Mouse (Mus musculus) heart, postnatal 0 days (tissue): Measurements from ENCODE around the gene Top2a. TPM values are rescaled to one million over a fixed set of nuclear protein-coding genes. Genes with fewer than 3 reads are reported as not detected.
A peak's percentile ranks its signal among the peaks of the same experiment; 100 is the strongest.

ENCODE experiments used
- ATAC-seq: fragments of 200-750 bp; cut with Nextera tagmentation; 2 replicates; pipeline ENCODE4 v1.8.0; 2017; ENCODE audit warnings: low read depth, moderate number of reproducible peaks, moderate library complexity; ENCODE audit not compliant: insufficient read depth
- DNase-seq: peaks from one replicate; pipeline ENCODE4 v3.0.0-alpha.2; 2016; ENCODE audit warnings: low spot score
- H3K27ac ChIP-seq: fragments of 300-500 bp; sonication (generic); 2 replicates; pipeline ENCODE4 v1.5.1; 2014; ENCODE audit warnings: low read depth, mild to moderate bottlenecking
- H3K27me3 ChIP-seq: fragments of 300-500 bp; sonication (generic); 2 replicates; pipeline ENCODE4 v1.6.1; 2014; ENCODE audit warnings: low read length, mixed read lengths; ENCODE audit not compliant: control insufficient read depth, insufficient read depth
- H3K36me3 ChIP-seq: fragments of 300-500 bp; sonication (generic); replicated peaks from 2 replicates; pipeline ENCODE4 v1.6.1; 2014; ENCODE audit warnings: low read length, mixed read lengths; ENCODE audit not compliant: control insufficient read depth, insufficient read depth
- H3K4me1 ChIP-seq: fragments of 300-500 bp; sonication (generic); 2 replicates; pipeline ENCODE4 v1.6.1; 2014; ENCODE audit warnings: antibody characterized with exemption; ENCODE audit not compliant: control insufficient read depth, insufficient read depth
- H3K4me2 ChIP-seq: fragments of 300-500 bp; sonication (generic); 2 replicates; pipeline ENCODE4 v1.6.1; 2014; ENCODE audit warnings: low read depth, mild to moderate bottlenecking, low read length, moderate library complexity
- H3K4me3 ChIP-seq: fragments of 300-500 bp; sonication (generic); 2 replicates; pipeline ENCODE4 v1.5.1; 2014; ENCODE audit warnings: low read depth, low read length
- H3K9ac ChIP-seq: fragments of 300-500 bp; sonication (generic); replicated peaks from 2 replicates; pipeline ENCODE4 v1.6.1; 2014; ENCODE audit warnings: low read depth, low read length, mixed read lengths
- H3K9me3 ChIP-seq: fragments of 300-500 bp; sonication (generic); replicated peaks from 2 replicates; pipeline ENCODE4 v1.6.1; 2016; ENCODE audit warnings: low read length; ENCODE audit not compliant: control insufficient read depth
- CTCF ChIP-seq: IDR thresholded peaks from 2 replicates; pipeline ENCODE4 v1.5.1; 2016; ENCODE audit warnings: antibody characterized with exemption, control low read depth, low read depth
- EP300 ChIP-seq: IDR thresholded peaks from 2 replicates; pipeline ENCODE4 v1.6.1; 2016; ENCODE audit warnings: antibody characterized with exemption, low read depth
- WGBS: fragments of 180-500 bp; shearing (Covaris S2); extraction: QIAGEN DNeasy Blood & Tissue Kit; methylation state at CpG from one replicate; pipeline ENCODE4 v1.1.7; 2014; 5-methylcytosine and 5-hydroxymethylcytosine counted together
- polyA plus RNA-seq: library from polyadenylated mRNA; unstranded; fragments of >200 nt; fragmentation: Nextera tagmentation; extraction: Ambion mirVana; gene quantifications from 2 replicates; pipeline ENCODE4 v1.2.1, GENCODE M21; 2015
- total RNA-seq: library from RNA; depleted of rRNA; stranded (reverse); fragments of >200 nt; gene quantifications from 2 replicates; pipeline ENCODE4 v1.2.3, GENCODE M21; 2014; ENCODE audit warnings: low replicate concordance

Top2a gene
- total and polyA plus RNA-seq, 2 experiments from 2014 or later, result 38.2 to 52.9 TPM

DNA sequence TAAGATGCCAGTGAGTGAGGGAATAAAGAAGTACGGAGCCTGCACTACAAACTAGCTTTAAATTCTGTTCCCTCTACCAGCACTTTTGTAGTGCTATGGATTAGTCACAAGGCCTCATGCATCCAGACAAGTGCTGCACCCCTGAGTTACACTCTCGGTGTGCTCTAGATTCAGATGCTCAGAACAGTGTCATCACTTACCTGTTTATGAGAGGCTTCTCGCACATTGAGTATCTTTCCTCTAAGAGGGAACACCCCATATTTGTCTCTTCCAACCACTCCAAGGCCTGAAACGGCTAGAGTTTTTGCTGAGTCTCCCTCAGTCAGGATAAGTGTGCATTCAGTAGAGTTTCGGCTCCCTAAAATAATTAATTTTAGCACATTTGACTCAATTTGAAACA lies 13.3 kb downstream of the Top2a start:
- Histone ChIP-seq H3K27ac (no peak overlapping the region), H3K27me3 (no peaks in the 10 kb centered on the region), H3K9ac (no peak overlapping the region), H3K4me1 (no peaks in the 10 kb centered on the region), H3K9me3 (no peaks in the 10 kb centered on the region), H3K4me2 (no peak overlapping the region), H3K36me3 (peaks cover 78% of the 10 kb centered on the region), H3K4me3 (no peak overlapping the region)
- TF ChIP-seq EP300 (no peak), CTCF (no peak)
- no peak for ATAC-seq
- DNase-seq, result no peak
- WGBS, result 87% methylated on average over 5 of the region's 5 CpGs

DNA sequence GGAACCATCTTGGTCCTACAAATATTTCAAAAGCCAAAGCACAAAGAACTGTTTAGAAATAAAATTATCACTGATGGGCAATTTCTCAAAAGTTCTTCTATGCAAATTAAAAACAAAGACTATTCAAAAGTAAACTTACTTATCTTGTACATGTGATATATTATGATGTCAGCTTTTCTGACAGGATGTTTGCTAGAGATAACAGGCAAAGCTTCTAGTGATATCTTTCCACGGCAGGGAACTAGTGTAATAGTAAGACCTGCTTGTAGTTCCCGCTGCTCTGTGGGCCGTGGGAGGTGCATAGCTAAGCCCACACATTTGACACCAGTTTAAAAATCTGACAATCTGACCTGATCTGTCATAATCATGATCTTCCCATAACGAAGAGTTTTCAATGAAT lies 13.9 kb downstream of the Top2a start:
- no peak overlapping the region for H3K27ac ChIP-seq
- ATAC-seq (no peak), DNase-seq (no peak)
- no peak overlapping the region for H3K4me2 ChIP-seq
- no peak overlapping the region for H3K4me3 ChIP-seq
- no peaks in the 10 kb centered on the region for H3K9me3 ChIP-seq
- H3K9ac ChIP-seq, result no peak overlapping the region
- H3K4me1 ChIP-seq, result no peaks in the 10 kb centered on the region
- H3K36me3 ChIP-seq, result peaks cover 76% of the 10 kb centered on the region
- H3K27me3 ChIP-seq, result no peaks in the 10 kb centered on the region
- 61% methylated on average over 4 of the region's 4 CpGs for WGBS
- TF ChIP-seq EP300 (no peak), CTCF (no peak)

DNA sequence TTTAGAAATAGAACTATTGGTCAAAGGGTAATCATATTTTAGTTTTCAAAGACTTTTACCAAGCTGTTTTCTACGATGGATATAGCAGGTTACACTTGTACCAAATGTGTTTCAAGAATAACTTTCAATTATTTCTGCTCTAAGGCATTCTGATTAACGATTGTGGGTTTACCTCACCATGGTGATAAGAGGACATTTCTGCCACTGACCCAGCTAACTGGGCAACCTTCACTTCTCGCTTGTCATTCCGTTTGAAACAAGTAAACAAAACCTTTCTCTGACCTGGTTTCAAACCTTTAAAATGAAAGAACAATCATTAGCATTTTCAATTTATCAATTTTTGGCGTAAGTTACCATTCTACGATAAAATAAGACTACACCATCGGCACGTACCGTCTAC lies 17.2 kb downstream of the Top2a start:
- H3K4me3 ChIP-seq, result no peak overlapping the region
- ATAC-seq (no peak), DNase-seq (no peak)
- TF ChIP-seq EP300 (no peak), CTCF (no peak)
- H3K9me3 ChIP-seq, result no peaks in the 10 kb centered on the region
- WGBS, result 92% methylated on average over 9 of the region's 9 CpGs
- H3K36me3 ChIP-seq, result peaks cover 72% of the 10 kb centered on the region
- H3K4me1 ChIP-seq, result no peaks in the 10 kb centered on the region
- H3K27ac ChIP-seq, result no peak overlapping the region
- H3K27me3 ChIP-seq, result no peaks in the 10 kb centered on the region
- no peak overlapping the region for H3K9ac ChIP-seq
- no peak overlapping the region for H3K4me2 ChIP-seq

DNA sequence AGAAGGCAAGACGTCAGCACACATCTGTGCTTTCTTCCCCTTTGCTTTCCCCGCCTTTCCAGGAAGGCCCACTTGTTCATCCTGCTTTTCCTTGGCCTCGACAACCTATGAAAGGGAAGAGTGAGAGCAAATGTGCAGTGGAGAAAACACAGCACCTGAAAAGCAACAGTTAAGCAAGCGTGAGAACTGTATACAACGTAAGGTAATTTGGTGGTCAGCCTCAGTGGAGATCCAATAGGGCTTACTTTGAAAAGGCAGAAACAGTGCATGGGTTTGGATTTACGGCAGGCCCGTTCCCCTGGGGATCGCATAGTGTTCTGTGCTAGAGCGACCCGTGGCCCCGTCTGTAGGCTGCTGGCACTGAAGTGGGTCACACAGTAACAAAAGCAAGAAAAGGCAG lies 24.7 kb downstream of the Top2a start:
- no peak for ATAC-seq
- Histone ChIP-seq H3K4me3 (no peak overlapping the region), H3K4me2 (no peak overlapping the region), H3K27me3 (no peaks in the 10 kb centered on the region), H3K36me3 (peaks cover 92% of the 10 kb centered on the region), H3K9me3 (no peaks in the 10 kb centered on the region), H3K27ac (no peak overlapping the region), H3K9ac (no peak overlapping the region), H3K4me1 (no peaks in the 10 kb centered on the region)
- 91% methylated on average over 11 of the region's 11 CpGs for WGBS
- DNase-seq, result no peak
- TF ChIP-seq EP300 (no peak), CTCF (no peak)

DNA sequence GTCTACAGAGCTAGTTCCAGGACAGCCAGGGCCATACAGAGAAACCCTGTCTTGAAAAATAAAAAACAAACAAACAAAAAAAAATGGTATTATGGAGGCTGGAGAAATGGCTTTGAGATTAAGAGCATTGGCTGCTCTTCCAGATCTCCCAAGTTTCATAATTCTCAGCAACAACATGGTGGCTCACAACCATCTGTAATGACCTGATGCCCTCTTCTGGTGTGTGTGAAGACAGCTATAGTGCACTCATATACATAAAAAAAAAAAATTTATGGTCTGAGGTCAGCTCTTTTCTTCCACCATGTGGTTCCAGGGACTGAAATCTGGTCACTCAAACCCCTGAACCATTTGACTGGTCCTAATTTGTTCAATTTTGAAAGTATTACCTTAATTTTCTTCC lies 25.2 kb downstream of the Top2a start:
- Histone ChIP-seq H3K27ac (no peak overlapping the region), H3K4me3 (no peak overlapping the region), H3K36me3 (peaks cover 92% of the 10 kb centered on the region), H3K4me1 (no peaks in the 10 kb centered on the region), H3K9ac (no peak overlapping the region), H3K4me2 (no peak overlapping the region), H3K9me3 (no peaks in the 10 kb centered on the region), H3K27me3 (no peaks in the 10 kb centered on the region)
- TF ChIP-seq CTCF (peak; percentile 45), EP300 (no peak)
- ATAC-seq, result no peak
- no peak for DNase-seq

DNA sequence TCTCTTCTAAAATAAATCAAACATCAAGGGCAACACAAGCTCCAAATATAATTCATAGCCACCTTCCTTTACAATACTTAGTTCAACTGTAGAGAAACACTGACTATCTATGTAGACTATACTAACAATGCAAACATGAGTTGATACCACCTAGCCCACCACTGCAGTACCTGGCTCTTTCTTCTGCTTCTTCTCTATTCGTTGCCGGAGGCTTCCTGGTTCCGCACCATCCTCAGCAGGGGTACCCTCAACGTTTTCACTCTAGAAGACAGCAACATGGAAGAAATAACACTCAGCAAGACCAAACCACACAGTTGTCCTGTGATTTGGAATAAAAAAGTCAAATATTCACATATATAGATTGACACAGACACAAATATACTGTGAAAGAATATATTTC lies 26.3 kb downstream of the Top2a start:
- WGBS, result 92% methylated on average over 4 of the region's 4 CpGs
- TF ChIP-seq EP300 (no peak), CTCF (no peak)
- H3K27me3 ChIP-seq, result no peaks in the 10 kb centered on the region

More for the DNA sequence above, 26.3 kb downstream of the Top2a start:
- no peak overlapping the region for H3K9ac ChIP-seq
- H3K4me2 ChIP-seq, result no peak overlapping the region
- no peaks in the 10 kb centered on the region for H3K9me3 ChIP-seq
- no peaks in the 10 kb centered on the region for H3K4me1 ChIP-seq
- ATAC-seq (no peak), DNase-seq (no peak)
- no peak overlapping the region for H3K4me3 ChIP-seq
- H3K27ac ChIP-seq, result no peak overlapping the region
- H3K36me3 ChIP-seq, result peaks cover 95% of the 10 kb centered on the region
